Mouse (Mus musculus) cortical plate, adult 2 months (tissue): ENCODE results near the gene Mapk8ip3. TPM values are rescaled to one million over a fixed set of nuclear protein-coding genes. Genes with fewer than 3 reads are reported as not detected.

Source experiments
- H3K27ac ChIP-seq: fragments of 200-500 bp; 2 replicates; pipeline ENCODE4 v1.5.1; 2012; ENCODE audit warnings: low read length, control low read depth, inconsistent platforms; ENCODE audit not compliant: insufficient read depth
- H3K4me1 ChIP-seq: fragments of 200-500 bp; 2 replicates; pipeline ENCODE4 v1.6.1; 2011; ENCODE audit warnings: low read length; ENCODE audit not compliant: control insufficient read depth, insufficient read depth
- H3K4me3 ChIP-seq: fragments of 200-500 bp; 2 replicates; pipeline ENCODE4 v1.5.1; 2011; ENCODE audit warnings: mild to moderate bottlenecking, low read length, control low read depth; ENCODE audit not compliant: insufficient read depth
- CTCF ChIP-seq: fragments of 200-500 bp; IDR thresholded peaks from 2 replicates; pipeline ENCODE4 v1.5.1; 2011; ENCODE audit warnings: mild to moderate bottlenecking, control low read depth, low read length; ENCODE audit not compliant: insufficient read depth; ENCODE audit errors: extremely low read depth
- POLR2A ChIP-seq: fragments of 200-500 bp; IDR thresholded peaks from 2 replicates; pipeline ENCODE4 v1.6.1; 2011; ENCODE audit warnings: mild to moderate bottlenecking, low read length, control low read depth; ENCODE audit not compliant: insufficient read depth; ENCODE audit errors: extremely low read depth
- polyA plus RNA-seq: library from polyadenylated mRNA; depleted of rRNA; stranded (reverse); fragments of >200 nt; gene quantifications from 2 replicates; pipeline ENCODE4 v1.2.3, GENCODE M21; 2012; rRNA removed

Mapk8ip3 gene
- polyA plus RNA-seq, 1 experiment: 328 TPM

GRCm38 (mm10) chr17:24851381-24852125, 85.2 kb downstream of the Mapk8ip3 start:
- Histone ChIP-seq H3K27ac (no peak overlapping the region), H3K4me3 (peak overlapping the region; percentile 72), H3K4me1 (peaks cover 8% of the 10 kb centered on the region)
- TF ChIP-seq POLR2A (no peak), CTCF (no peak)

GRCm38 (mm10) chr17:24850773-24851127, 86.0 kb downstream of the Mapk8ip3 start:
- TF ChIP-seq CTCF (no peak), POLR2A (no peak)
- Histone ChIP-seq H3K4me3 (peak overlapping the region; percentile 72), H3K27ac (0 out of 2 replicates have a peak overlapping the region, but pooled peaks have one; percentile 11), H3K4me1 (peaks cover 8% of the 10 kb centered on the region)

- H3K27ac ChIP-seq: peak within 1 kb of the TSS; percentile 96
- H3K4me1 ChIP-seq: peaks cover 8% of the 10 kb centered on the region
- H3K4me3 ChIP-seq: peak within 1 kb of the TSS; percentile 72
- TF ChIP-seq POLR2A (peak; percentile 75; the same call in 1 of the 2 replicates), CTCF (no peak)
Measured at GRCm38 (mm10) chr17:24850065-24850772, 86.6 kb downstream of the Mapk8ip3 start, which contains the start of gene Fahd1. Gene Fahd1, minus strand, starts transcription at chr17:24850364.

- no peak for TF ChIP-seq CTCF
- peak; percentile 54 for TF ChIP-seq POLR2A
- Histone ChIP-seq H3K4me1 (peaks cover 8% of the 10 kb centered on the region), H3K4me3 (peak overlapping the region; percentile 72), H3K27ac (peak overlapping the region; percentile 96)
Measured at GRCm38 (mm10) chr17:24849733-24850064, 87.1 kb downstream of the Mapk8ip3 start.

GRCm38 (mm10) chr17:24848600-24849031, 88.2 kb downstream of the Mapk8ip3 start:
- no peak overlapping the region for H3K27ac ChIP-seq
- no peak overlapping the region for H3K4me3 ChIP-seq
- TF ChIP-seq POLR2A: no peak
- no peak for TF ChIP-seq CTCF
- H3K4me1 ChIP-seq: peaks cover 8% of the 10 kb centered on the region

- no peak overlapping the region for H3K4me3 ChIP-seq
- H3K27ac ChIP-seq: no peak overlapping the region
- H3K4me1 ChIP-seq: peaks cover 8% of the 10 kb centered on the region
- TF ChIP-seq POLR2A (no peak), CTCF (no peak)
Measured at GRCm38 (mm10) chr17:24847386-24847785, 89.4 kb downstream of the Mapk8ip3 start.

GRCm38 (mm10) chr17:24844525-24844924, 92.3 kb downstream of the Mapk8ip3 start:
- Histone ChIP-seq H3K4me3 (no peak overlapping the region), H3K4me1 (peaks cover 5% of the 10 kb centered on the region), H3K27ac (no peak overlapping the region)
- TF ChIP-seq POLR2A (no peak), CTCF (no peak)

GRCm38 (mm10) chr17:24842631-24843030, 94.1 kb downstream of the Mapk8ip3 start:
- H3K4me1 ChIP-seq: peaks cover 3% of the 10 kb centered on the region; the same call in 1 of the 2 replicates
- TF ChIP-seq CTCF (no peak), POLR2A (no peak)
- no peak overlapping the region for H3K27ac ChIP-seq
- H3K4me3 ChIP-seq: no peak overlapping the region

Other genes starting within 250 kb of the Mapk8ip3 start
- 177 and 184 TPM in 2 replicates for gene Syngr3, start 247.0 kb downstream of the Mapk8ip3 start, polyA plus RNA-seq
- 21.1 and 21.5 TPM in 2 replicates for gene Gfer, start 240.8 kb downstream of the Mapk8ip3 start, polyA plus RNA-seq
- gene Noxo1, start 240.7 kb downstream of the Mapk8ip3 start, polyA plus RNA-seq: 5.2 and 6.4 TPM in 2 replicates
- gene Tbl3, start 229.3 kb downstream of the Mapk8ip3 start, polyA plus RNA-seq: 53.0 and 53.7 TPM in 2 replicates
- gene Rnf151, start 218.9 kb downstream of the Mapk8ip3 start, polyA plus RNA-seq: 0.32 and 0.33 TPM in 2 replicates
- gene Rps2, start 218.9 kb downstream of the Mapk8ip3 start, polyA plus RNA-seq: 980 and 1,011 TPM in 2 replicates
- gene Ndufb10, start 212.5 kb downstream of the Mapk8ip3 start, polyA plus RNA-seq: 428 and 431 TPM in 2 replicates
- 0.48 and 0.57 TPM in 2 replicates for gene Rpl3l, start 209.2 kb downstream of the Mapk8ip3 start, polyA plus RNA-seq
- 47.3 and 53.0 TPM in 2 replicates for gene Msrb1, start 200.3 kb downstream of the Mapk8ip3 start, polyA plus RNA-seq
- gene Hs3st6, start 184.0 kb downstream of the Mapk8ip3 start, polyA plus RNA-seq: 0.29 and 0.44 TPM in 2 replicates
- gene Meiob, start 132.7 kb downstream of the Mapk8ip3 start, polyA plus RNA-seq: not detected in 2 replicates
- gene Hagh, start 96.8 kb downstream of the Mapk8ip3 start, polyA plus RNA-seq: 138 and 151 TPM in 2 replicates
- gene Fahd1, start 86.6 kb downstream of the Mapk8ip3 start, polyA plus RNA-seq: 21.8 and 25.1 TPM in 2 replicates
- gene Igfals, start 71.0 kb downstream of the Mapk8ip3 start, polyA plus RNA-seq: not detected in 2 replicates
- gene Nubp2, start 50.6 kb downstream of the Mapk8ip3 start, polyA plus RNA-seq: 24.6 and 27.3 TPM in 2 replicates
- 91.9 and 92.7 TPM in 2 replicates for gene Spsb3, start 50.3 kb downstream of the Mapk8ip3 start, polyA plus RNA-seq
- 62.4 and 65.0 TPM in 2 replicates for gene Eme2, start 41.9 kb downstream of the Mapk8ip3 start, polyA plus RNA-seq
- 115 and 117 TPM in 2 replicates for gene Mrps34, start 41.9 kb downstream of the Mapk8ip3 start, polyA plus RNA-seq
- 94.5 and 94.7 TPM in 2 replicates for gene Nme3, start 40.5 kb downstream of the Mapk8ip3 start, polyA plus RNA-seq
- gene Jpt2, start 23.7 kb upstream of the Mapk8ip3 start, polyA plus RNA-seq: 4.5 and 6.2 TPM in 2 replicates
- gene Cramp1l, start 78.8 kb upstream of the Mapk8ip3 start, polyA plus RNA-seq: 22.0 and 23.1 TPM in 2 replicates
- gene Ift140, start 79.1 kb upstream of the Mapk8ip3 start, polyA plus RNA-seq: 22.2 and 22.7 TPM in 2 replicates
- gene Tmem204, start 146.6 kb upstream of the Mapk8ip3 start, polyA plus RNA-seq: 17.8 and 19.4 TPM in 2 replicates
- 18.5 and 24.8 TPM in 2 replicates for gene Telo2, start 179.0 kb upstream of the Mapk8ip3 start, polyA plus RNA-seq
- gene Ptx4, start 183.8 kb upstream of the Mapk8ip3 start, polyA plus RNA-seq: 0.19 and 0.34 TPM in 2 replicates
- 45.6 and 47.0 TPM in 2 replicates for gene Clcn7, start 196.4 kb upstream of the Mapk8ip3 start, polyA plus RNA-seq
- not detected in 2 replicates for gene Ccdc154, start 225.5 kb upstream of the Mapk8ip3 start, polyA plus RNA-seq
- gene Gm38655, start 238.5 kb upstream of the Mapk8ip3 start, polyA plus RNA-seq: not detected in 2 replicates
- gene BC003965, start 247.6 kb upstream of the Mapk8ip3 start, polyA plus RNA-seq: 22.9 and 23.9 TPM in 2 replicates